Mouse (Mus musculus): Measurements from ENCODE around the gene Vamp9. TPM values are rescaled to one million over a fixed set of nuclear protein-coding genes. Genes with fewer than 3 reads are reported as not detected.

Gene Vamp9
- total and polyA plus RNA-seq, 3 experiments, result not detected

DNA sequence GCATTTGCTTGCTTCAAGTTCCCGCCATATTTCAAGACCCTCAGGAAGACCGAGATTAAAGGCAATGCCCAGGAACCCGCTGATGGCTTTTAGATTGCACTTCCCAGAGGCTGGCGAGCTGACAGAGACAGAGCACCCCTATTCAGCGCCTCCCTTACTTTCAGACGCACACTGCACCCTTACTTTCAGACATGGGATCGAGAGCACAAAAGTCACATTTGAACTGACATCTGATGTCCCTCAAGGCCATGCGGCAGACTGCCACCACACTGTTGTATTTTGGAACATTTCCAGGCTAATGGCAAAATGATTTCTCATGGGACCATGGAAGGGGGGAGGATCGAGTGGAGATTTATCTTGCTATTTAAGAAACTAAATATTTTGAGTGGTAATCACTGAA, 28.5 kb upstream of the Vamp9 start:
- Histone ChIP-seq H3K4me3 (ENCODE audit: control insufficient read depth in 1 of 2, insufficient read depth in 1 of 2, low read depth in 2 of 2, low read length in 2 of 2) (no peak overlapping the region), H3K36me3 (ENCODE audit: control insufficient read depth in 1 of 2, insufficient read depth in 2 of 2, low read length in 2 of 2) (no peaks in the 10 kb centered on the region), H3K79me2 (ENCODE audit: control insufficient read depth, insufficient read depth, low read length, poor library complexity) (no peaks in the 10 kb centered on the region), H3K4me1 (ENCODE audit: control insufficient read depth in 1 of 2, insufficient read depth in 2 of 2, low read length in 2 of 2) (no peaks in the 10 kb centered on the region), H3K9ac (ENCODE audit: control insufficient read depth, low read depth, low read length, poor library complexity, severe bottlenecking) (no peak overlapping the region), H3K27me3 (ENCODE audit: control insufficient read depth in 1 of 2, insufficient read depth in 2 of 2, low read length in 2 of 2) (no peaks in the 10 kb centered on the region; a peak in 1 of 4 replicates), H3K9me3 (replicated peaks; ENCODE audit: insufficient read depth, low read length) (no peaks in the 10 kb centered on the region), H3K27ac (ENCODE audit: control insufficient read depth, low read depth, low read length) (no peak overlapping the region)
- TF ChIP-seq CHD1 (IDR thresholded peaks at IDR 0.05; ENCODE audit: low read depth, low read length), result no peak
- no peak for TF ChIP-seq SMC3 (IDR thresholded peaks at IDR 0.05; ENCODE audit: low read depth, low read length)
- no peak for TF ChIP-seq KAT2A (conservative IDR thresholded peaks at IDR 0.05; ENCODE audit: low read depth, low read length)
- no peak for TF ChIP-seq GATA1 (IDR thresholded peaks at IDR 0.05; ENCODE audit: low read depth, low read length)
- no peak for TF ChIP-seq POLR2AphosphoS5 (IDR thresholded peaks at IDR 0.05; ENCODE audit: borderline replicate concordance, low read depth, low read length)
- no peak for TF ChIP-seq NELFE (IDR thresholded peaks at IDR 0.05; ENCODE audit: low read depth, low read length)
- no peak for DNase-seq (ENCODE audit: low read depth, low spot score)

DNA sequence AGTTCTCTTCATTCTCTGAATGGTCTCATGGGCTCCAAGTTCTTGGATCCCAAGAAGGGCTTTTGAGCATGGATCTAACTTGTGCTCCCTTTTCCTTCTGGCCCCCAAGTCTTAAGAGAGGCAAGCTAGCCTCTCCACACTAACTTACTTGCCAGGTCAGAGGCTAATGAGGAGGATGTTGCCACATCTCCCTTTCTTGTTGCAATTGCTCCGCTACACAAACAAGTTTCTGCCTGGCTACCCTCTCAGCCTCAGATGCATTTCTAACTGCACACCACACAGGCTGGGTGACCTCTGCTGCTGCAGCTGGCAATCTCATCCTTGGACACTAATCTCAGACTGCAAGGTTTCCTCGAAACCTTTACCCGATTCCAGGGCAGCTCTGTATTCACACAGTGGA, 23.6 kb upstream of the Vamp9 start:
- H3K27me3 ChIP-seq (ENCODE audit: control insufficient read depth in 1 of 2, insufficient read depth in 2 of 2, low read length in 2 of 2), result no peaks in the 10 kb centered on the region; a peak in 1 of 4 replicates
- H3K9me3 ChIP-seq (replicated peaks; ENCODE audit: insufficient read depth, low read length), result no peaks in the 10 kb centered on the region
- no peak for DNase-seq (ENCODE audit: low read depth, low spot score)
- H3K4me1 ChIP-seq (ENCODE audit: control insufficient read depth in 1 of 2, insufficient read depth in 2 of 2, low read length in 2 of 2), result no peaks in the 10 kb centered on the region
- TF ChIP-seq NELFE (IDR thresholded peaks at IDR 0.05; ENCODE audit: low read depth, low read length), result no peak
- no peak for TF ChIP-seq USF2 (IDR thresholded peaks at IDR 0.05; ENCODE audit: borderline replicate concordance in 1 of 2, insufficient read depth in 1 of 2, low read depth in 1 of 2, low read length in 2 of 2)
- TF ChIP-seq ETS1 (IDR thresholded peaks at IDR 0.05; ENCODE audit: low read depth, low read length), result no peak
- no peak for TF ChIP-seq E2F4 (IDR thresholded peaks at IDR 0.05; ENCODE audit: borderline replicate concordance, low read depth, low read length)
- H3K4me3 ChIP-seq (ENCODE audit: control insufficient read depth in 1 of 2, insufficient read depth in 1 of 2, low read depth in 2 of 2, low read length in 2 of 2), result no peak overlapping the region
- H3K27ac ChIP-seq (ENCODE audit: control insufficient read depth, low read depth, low read length), result no peak overlapping the region
- H3K79me2 ChIP-seq (ENCODE audit: control insufficient read depth, insufficient read depth, low read length, poor library complexity), result no peaks in the 10 kb centered on the region
- H3K36me3 ChIP-seq (ENCODE audit: control insufficient read depth in 1 of 2, insufficient read depth in 2 of 2, low read length in 2 of 2), result no peaks in the 10 kb centered on the region
- no peak overlapping the region for H3K9ac ChIP-seq (ENCODE audit: control insufficient read depth, low read depth, low read length, poor library complexity, severe bottlenecking)

DNA sequence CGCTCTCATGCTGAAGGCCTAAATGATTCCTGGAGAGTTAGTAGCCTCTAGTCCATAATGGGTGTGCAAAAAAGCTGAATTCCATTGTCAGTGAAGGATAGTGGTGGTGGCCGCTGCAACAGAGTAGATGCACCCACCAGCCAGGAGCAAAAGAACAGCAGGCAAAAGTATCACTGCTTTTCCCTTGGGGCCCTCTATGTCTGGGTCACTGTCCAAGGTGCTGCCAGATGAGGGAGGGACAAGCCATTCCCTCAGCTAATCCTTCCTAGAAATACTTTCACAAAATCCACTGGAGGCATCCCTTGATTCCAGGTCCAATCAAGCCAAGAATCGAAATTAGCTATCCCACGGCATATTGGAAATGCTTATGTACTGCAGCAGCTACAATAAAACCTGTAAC, 22.0 kb upstream of the Vamp9 start:
- H3K79me2 ChIP-seq (ENCODE audit: control insufficient read depth, insufficient read depth, low read length, poor library complexity), result no peaks in the 10 kb centered on the region
- no peaks in the 10 kb centered on the region for H3K4me1 ChIP-seq (ENCODE audit: control insufficient read depth in 1 of 2, insufficient read depth in 2 of 2, low read length in 2 of 2)
- H3K27me3 ChIP-seq (ENCODE audit: control insufficient read depth in 1 of 2, insufficient read depth in 2 of 2, low read length in 2 of 2), result no peaks in the 10 kb centered on the region; a peak in 1 of 4 replicates
- DNase-seq (ENCODE audit: low read depth, low spot score), result peak; percentile 8
- H3K9ac ChIP-seq (ENCODE audit: control insufficient read depth, low read depth, low read length, poor library complexity, severe bottlenecking), result no peak overlapping the region
- H3K27ac ChIP-seq (ENCODE audit: control insufficient read depth, low read depth, low read length), result no peak overlapping the region
- no peaks in the 10 kb centered on the region for H3K36me3 ChIP-seq (ENCODE audit: control insufficient read depth in 1 of 2, insufficient read depth in 2 of 2, low read length in 2 of 2)
- H3K4me3 ChIP-seq (ENCODE audit: control insufficient read depth in 1 of 2, insufficient read depth in 1 of 2, low read depth in 2 of 2, low read length in 2 of 2), result no peak overlapping the region
- no peak for TF ChIP-seq ZC3H11A (IDR thresholded peaks at IDR 0.05; ENCODE audit: low read depth, low read length)
- no peak for TF ChIP-seq ZMIZ1 (IDR thresholded peaks at IDR 0.05; ENCODE audit: low read depth, low read length)
- no peak for TF ChIP-seq HCFC1 (IDR thresholded peaks at IDR 0.05; ENCODE audit: low read depth, low read length)
- TF ChIP-seq EP300 (IDR thresholded peaks at IDR 0.05; ENCODE audit: low read depth in 1 of 2, low read length in 2 of 2), result no peak
- no peak for TF ChIP-seq POLR2A (IDR thresholded peaks at IDR 0.05; ENCODE audit: control insufficient read depth in 1 of 2, insufficient read depth in 1 of 2, low read depth in 1 of 2, low read length in 2 of 2, poor library complexity in 1 of 2)
- no peaks in the 10 kb centered on the region for H3K9me3 ChIP-seq (replicated peaks; ENCODE audit: insufficient read depth, low read length)
